In genomic region chr6:33739304-33739703, GRCm38 (mm10) we compare ENCODE assay signal across 15 mouse cellular contexts.
A peak's percentile ranks its signal among the peaks of the same experiment; 100 is the strongest.
DNase-seq lines count a peak whose midpoint lies in the region; ATAC-seq lines count a peak whose summit lies in the region.
"Had no signal": no experiment of that assay in that cellular context is flagged by ENCODE, and none has a peak within 500 bp of the region (broad histone marks: within the 10 kb centered on the region; RNA-seq: fewer than 3 reads in every experiment).

No protein-coding gene starts in this region.

- peak; percentile 77 for ATAC-seq in forebrain, embryonic 14.5 days
- peak; percentile 64; the same call in 1 of the 2 replicates for ATAC-seq in hindbrain, embryonic 13.5 days (ENCODE audit: low FRiP score)
- ATAC-seq in midbrain, embryonic 12.5 days (ENCODE audit: low FRiP score, low read depth) = peak; percentile 64
- ATAC-seq: CD4-positive, CD25-positive, alpha-beta regulatory T cell, adult 4 months had no signal

- peaks cover 15% of the 10 kb centered on the region for H3K4me1 ChIP-seq in forebrain, embryonic 14.5 days (ENCODE audit: control insufficient read depth, insufficient read depth, low read length)
- H3K4me1 ChIP-seq in hindbrain, embryonic 13.5 days (replicated peaks) = peaks cover 30% of the 10 kb centered on the region
- peaks cover 26% of the 10 kb centered on the region for H3K4me1 ChIP-seq in midbrain, embryonic 12.5 days
- H3K4me1 ChIP-seq: heart, embryonic 15.5 days had no signal

- no peak overlapping the region for H3K4me3 ChIP-seq in forebrain, embryonic 14.5 days (ENCODE audit: low read depth, low read length)
- H3K4me3 ChIP-seq in hindbrain, embryonic 13.5 days = no peak overlapping the region
- H3K4me3 ChIP-seq in midbrain, embryonic 12.5 days = no peak overlapping the region
- H3K4me3 ChIP-seq: heart, embryonic 15.5 days had no signal

- H3K9ac ChIP-seq in forebrain, embryonic 14.5 days (ENCODE audit: low read length) = no peak overlapping the region
- peak overlapping the region; percentile 19; the same call in 1 of the 2 replicates for H3K9ac ChIP-seq in hindbrain, embryonic 13.5 days
- H3K9ac ChIP-seq in midbrain, embryonic 12.5 days (replicated peaks) = no peak overlapping the region
- H3K9ac ChIP-seq: heart, embryonic 15.5 days had no signal

- DNase-seq in forebrain, embryonic 14.5 days (ENCODE audit: low spot score) = no peak
- peak; percentile 37 for DNase-seq in retina, embryonic 14.5 days (ENCODE audit: low spot score)
- DNase-seq in right cerebral cortex, postnatal 10 days (ENCODE audit: low spot score in 2 of 2) = no peak
- DNase-seq in adrenal gland, postnatal 36 days = no peak
- no peak for DNase-seq in adrenal gland, adult (ENCODE audit: inconsistent age in 2 of 2, low spot score in 1 of 2)
- DNase-seq: adrenal gland, postnatal 25 days; cerebellum, adult 9-11 months; heart, adult 11 months; liver; lung, adult 18-20 months; thymus, adult 18-20 months had no signal

- no peak overlapping the region for H3K4me2 ChIP-seq in forebrain, embryonic 14.5 days (ENCODE audit: low read length)
- H3K4me2 ChIP-seq in hindbrain, embryonic 13.5 days = no peak overlapping the region
- H3K4me2 ChIP-seq in midbrain, embryonic 12.5 days (replicated peaks) = no peak overlapping the region
- H3K4me2 ChIP-seq: heart, embryonic 15.5 days had no signal

- H3K27me3 ChIP-seq in forebrain, embryonic 14.5 days (replicated peaks; ENCODE audit: control insufficient read depth, insufficient read depth, low read length) = no peaks in the 10 kb centered on the region
- H3K27me3 ChIP-seq in hindbrain, embryonic 13.5 days = no peaks in the 10 kb centered on the region
- H3K27me3 ChIP-seq in midbrain, embryonic 12.5 days = 0 out of 2 replicates have a peak, but pooled peaks cover 6% of the 10 kb centered on the region
- H3K27me3 ChIP-seq: heart, embryonic 15.5 days had no signal

- H3K36me3 ChIP-seq in forebrain, embryonic 14.5 days (ENCODE audit: control insufficient read depth, insufficient read depth, low read length) = no peaks in the 10 kb centered on the region
- H3K36me3 ChIP-seq in hindbrain, embryonic 13.5 days = peaks cover 5% of the 10 kb centered on the region; the same call in 1 of the 2 replicates
- H3K36me3 ChIP-seq in midbrain, embryonic 12.5 days = 0 out of 2 replicates have a peak, but pooled peaks cover 4% of the 10 kb centered on the region
- H3K36me3 ChIP-seq: heart, embryonic 15.5 days had no signal

- peaks cover 3% of the 10 kb centered on the region; the same call in 1 of the 2 replicates for H3K9me3 ChIP-seq in forebrain, embryonic 14.5 days (replicated peaks; ENCODE audit: control insufficient read depth, low read length)
- peaks cover 9% of the 10 kb centered on the region for H3K9me3 ChIP-seq in hindbrain, embryonic 13.5 days
- peaks cover 5% of the 10 kb centered on the region for H3K9me3 ChIP-seq in midbrain, embryonic 12.5 days
- H3K9me3 ChIP-seq: heart, embryonic 15.5 days had no signal

- H3K27ac ChIP-seq in forebrain, embryonic 14.5 days (ENCODE audit: low read depth, low read length) = peak overlapping the region; percentile 74; the same call in 1 of the 2 replicates
- peak overlapping the region; percentile 86 for H3K27ac ChIP-seq in hindbrain, embryonic 13.5 days
- H3K27ac ChIP-seq in midbrain, embryonic 12.5 days (replicated peaks) = peak overlapping the region; percentile 74
- H3K27ac ChIP-seq: heart, embryonic 15.5 days had no signal

- WGBS in forebrain, embryonic 14.5 days = 1% methylated on average over 4 of the region's 4 CpGs
- whole genome bisulfite sequencing in hindbrain, embryonic 13.5 days = 17% methylated on average over 4 of the region's 4 CpGs
- WGBS in midbrain, embryonic 12.5 days = 22% methylated on average over 4 of the region's 4 CpGs
